Mouse (Mus musculus) neural tube, embryonic 12.5 days (tissue): ENCODE measurements around the gene Angptl1. TPM values are rescaled to one million over a fixed set of nuclear protein-coding genes. Genes with fewer than 3 reads are reported as not detected.

Source experiments
- ATAC-seq: fragments of 200-750 bp; cut with Nextera tagmentation; 2 replicates; pipeline ENCODE4 v1.8.0; 2017; ENCODE audit warnings: low read depth, mild to moderate bottlenecking, moderate TSS enrichment, moderate library complexity; ENCODE audit not compliant: low FRiP score
- H3K27ac ChIP-seq: fragments of 300-500 bp; sonication (generic); 2 replicates; pipeline ENCODE4 v1.5.1; 2016
- H3K27me3 ChIP-seq: fragments of 300-500 bp; sonication (generic); replicated peaks from 2 replicates; pipeline ENCODE4 v1.6.1; 2016; ENCODE audit warnings: mild to moderate bottlenecking
- H3K36me3 ChIP-seq: fragments of 300-500 bp; sonication (generic); 2 replicates; pipeline ENCODE4 v1.6.1; 2016; ENCODE audit warnings: mild to moderate bottlenecking
- H3K4me1 ChIP-seq: fragments of 300-500 bp; sonication (generic); 2 replicates; pipeline ENCODE4 v1.6.1; 2016
- H3K4me2 ChIP-seq: fragments of 300-500 bp; sonication (generic); replicated peaks from 2 replicates; pipeline ENCODE4 v1.6.1; 2016; ENCODE audit warnings: mild to moderate bottlenecking
- H3K4me3 ChIP-seq: fragments of 300-500 bp; sonication (generic); 2 replicates; pipeline ENCODE4 v1.5.1; 2016
- H3K9ac ChIP-seq: fragments of 300-500 bp; sonication (generic); 2 replicates; pipeline ENCODE4 v1.6.1; 2016; ENCODE audit warnings: mild to moderate bottlenecking
- H3K9me3 ChIP-seq: fragments of 300-500 bp; sonication (generic); 2 replicates; pipeline ENCODE4 v1.6.1; 2016; ENCODE audit warnings: mild to moderate bottlenecking
- WGBS: fragments of 180-500 bp; shearing (Covaris S2); methylation state at CpG from one replicate; pipeline ENCODE4 v1.1.7; 2016; 5-methylcytosine and 5-hydroxymethylcytosine counted together
- polyA plus RNA-seq: library from polyadenylated mRNA; unstranded; fragments of >200 nt; fragmentation: Nextera tagmentation; extraction: Ambion mirVana; gene quantifications from 2 replicates; pipeline ENCODE4 v1.2.1, GENCODE M21; 2016

Angptl1 gene
- polyA plus RNA-seq = 7.5 and 8.0 TPM in 2 replicates

DNA sequence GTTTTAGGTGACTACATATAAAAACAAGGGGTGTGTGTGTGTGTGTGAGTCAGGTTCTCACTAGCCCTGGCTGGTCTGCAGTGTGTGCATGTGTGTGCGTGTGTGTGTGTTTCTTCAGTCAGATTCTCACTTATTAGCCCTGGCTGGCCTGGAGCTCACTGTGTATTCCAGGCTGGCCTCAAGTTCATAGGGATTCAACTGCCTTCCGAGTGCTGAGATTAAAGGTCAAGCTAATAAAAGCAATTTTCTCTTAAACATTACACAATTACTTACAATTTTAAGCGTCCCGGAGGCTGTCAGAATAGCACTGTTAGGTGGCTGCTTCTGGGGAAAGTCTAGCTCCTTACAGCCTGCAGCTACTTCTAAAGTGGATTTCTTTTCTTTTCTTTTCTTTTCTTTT lies at the start of gene Angptl1:
Gene Angptl1, plus strand, starts transcription at position 386 of the 400 bp plus-strand sequence.
- no peaks in the 10 kb centered on the region for H3K36me3 ChIP-seq
- no peak within 1 kb of the TSS for H3K9ac ChIP-seq
- 50% methylated on average over 4 of the region's 4 CpGs for WGBS
- peak within 1 kb of the TSS; percentile 38 for H3K4me2 ChIP-seq
- H3K4me1 ChIP-seq = peaks cover 18% of the 10 kb centered on the region
- no peaks in the 10 kb centered on the region for H3K27me3 ChIP-seq
- no peaks in the 10 kb centered on the region for H3K9me3 ChIP-seq
- H3K4me3 ChIP-seq = no peak within 1 kb of the TSS
- ATAC-seq = no peak
- H3K27ac ChIP-seq = no peak within 1 kb of the TSS

GRCm38 (mm10) chr1:156789844-156790490 lies 48.4 kb upstream of the Angptl1 start:
- H3K27ac ChIP-seq = no peak overlapping the region
- peaks cover 27% of the 10 kb centered on the region for H3K4me1 ChIP-seq
- no peak overlapping the region for H3K4me2 ChIP-seq
- no peaks in the 10 kb centered on the region for H3K36me3 ChIP-seq
- H3K9me3 ChIP-seq = no peaks in the 10 kb centered on the region
- peak; percentile 41; the same call in 1 of the 2 replicates for ATAC-seq
- 2% methylated on average over 5 of the region's 5 CpGs for WGBS
- H3K9ac ChIP-seq = no peak overlapping the region
- H3K4me3 ChIP-seq = no peak overlapping the region
- no peaks in the 10 kb centered on the region for H3K27me3 ChIP-seq

DNA sequence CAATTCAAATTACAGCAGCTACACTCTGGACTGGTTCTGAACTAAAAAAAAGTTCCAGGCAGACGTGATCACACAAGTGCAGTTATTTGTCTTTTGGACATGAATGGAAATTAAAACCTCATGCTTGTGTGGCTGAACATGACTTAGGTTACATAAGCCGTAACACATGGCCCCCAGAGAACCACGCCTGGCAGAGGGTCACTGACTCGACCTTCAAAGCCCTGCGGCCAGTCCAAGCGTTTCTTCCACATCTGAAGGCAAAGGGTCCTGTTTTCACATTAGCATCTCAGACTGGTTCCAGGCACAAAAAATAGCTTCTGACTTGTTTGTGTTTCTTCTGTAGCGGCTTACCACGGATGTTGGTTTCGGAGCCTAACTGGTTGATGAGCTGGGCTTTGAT lies 42.1 kb upstream of the Angptl1 start:
- no peaks in the 10 kb centered on the region for H3K27me3 ChIP-seq
- H3K9ac ChIP-seq = no peak overlapping the region
- no peak overlapping the region for H3K4me3 ChIP-seq
- WGBS = 71% methylated on average over 9 of the region's 9 CpGs
- H3K9me3 ChIP-seq = no peaks in the 10 kb centered on the region
- no peaks in the 10 kb centered on the region for H3K36me3 ChIP-seq
- H3K4me2 ChIP-seq = no peak overlapping the region
- H3K4me1 ChIP-seq = no peaks in the 10 kb centered on the region
- no peak for ATAC-seq
- no peak overlapping the region for H3K27ac ChIP-seq

DNA sequence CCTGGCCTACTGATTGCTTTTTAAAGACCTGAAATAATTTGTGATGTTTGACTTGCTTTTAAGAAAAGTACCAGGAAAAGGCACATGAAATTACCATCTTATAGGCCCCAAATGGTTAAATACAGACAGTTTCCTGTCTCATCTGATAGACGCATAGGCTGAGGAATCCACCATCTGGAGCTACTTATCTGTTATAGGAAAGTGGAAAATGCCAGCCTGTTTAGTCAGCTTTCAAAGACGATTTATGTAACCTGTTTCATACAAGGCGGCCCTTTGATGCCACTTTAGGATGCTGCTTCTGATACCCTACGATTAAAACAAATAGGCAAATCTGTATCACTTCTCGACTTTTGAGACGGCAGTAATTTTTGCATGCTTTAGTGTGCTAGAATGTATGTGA lies 37.1 kb upstream of the Angptl1 start:
- H3K27me3 ChIP-seq = no peaks in the 10 kb centered on the region
- no peak for ATAC-seq
- H3K36me3 ChIP-seq = no peaks in the 10 kb centered on the region
- no peak overlapping the region for H3K27ac ChIP-seq
- no peak overlapping the region for H3K4me2 ChIP-seq
- no peak overlapping the region for H3K9ac ChIP-seq
- H3K4me1 ChIP-seq = no peaks in the 10 kb centered on the region
- no peak overlapping the region for H3K4me3 ChIP-seq
- no peaks in the 10 kb centered on the region for H3K9me3 ChIP-seq
- WGBS = 74% methylated on average over 6 of the region's 6 CpGs

GRCm38 (mm10) chr1:156808332-156808731 lies 30.0 kb upstream of the Angptl1 start:
- Histone ChIP-seq H3K36me3 (peaks cover 4% of the 10 kb centered on the region), H3K9me3 (no peaks in the 10 kb centered on the region), H3K4me2 (no peak overlapping the region), H3K4me1 (peaks cover 4% of the 10 kb centered on the region; the same call in 1 of the 2 replicates), H3K9ac (no peak overlapping the region), H3K27ac (no peak overlapping the region), H3K27me3 (no peaks in the 10 kb centered on the region), H3K4me3 (no peak overlapping the region)
- no peak for ATAC-seq
- WGBS = 36% methylated on average over 10 of the region's 10 CpGs

GRCm38 (mm10) chr1:156811928-156812327 lies 26.4 kb upstream of the Angptl1 start:
- no peak overlapping the region for H3K4me3 ChIP-seq
- ATAC-seq = no peak
- H3K36me3 ChIP-seq = peaks cover 17% of the 10 kb centered on the region
- H3K27me3 ChIP-seq = no peaks in the 10 kb centered on the region
- WGBS = 56% methylated on average over 7 of the region's 7 CpGs
- H3K4me2 ChIP-seq = no peak overlapping the region
- no peak overlapping the region for H3K27ac ChIP-seq
- no peak overlapping the region for H3K9ac ChIP-seq
- no peaks in the 10 kb centered on the region for H3K9me3 ChIP-seq
- H3K4me1 ChIP-seq = peaks cover 4% of the 10 kb centered on the region; the same call in 1 of the 2 replicates

GRCm38 (mm10) chr1:156812716-156813115 lies 25.6 kb upstream of the Angptl1 start:
- 75% methylated on average over 8 of the region's 8 CpGs for WGBS
- Histone ChIP-seq H3K9me3 (no peaks in the 10 kb centered on the region), H3K4me3 (no peak overlapping the region), H3K27me3 (no peaks in the 10 kb centered on the region), H3K4me2 (no peak overlapping the region), H3K9ac (no peak overlapping the region), H3K4me1 (peaks cover 4% of the 10 kb centered on the region; the same call in 1 of the 2 replicates), H3K36me3 (peaks cover 25% of the 10 kb centered on the region), H3K27ac (no peak overlapping the region)
- ATAC-seq = no peak

DNA sequence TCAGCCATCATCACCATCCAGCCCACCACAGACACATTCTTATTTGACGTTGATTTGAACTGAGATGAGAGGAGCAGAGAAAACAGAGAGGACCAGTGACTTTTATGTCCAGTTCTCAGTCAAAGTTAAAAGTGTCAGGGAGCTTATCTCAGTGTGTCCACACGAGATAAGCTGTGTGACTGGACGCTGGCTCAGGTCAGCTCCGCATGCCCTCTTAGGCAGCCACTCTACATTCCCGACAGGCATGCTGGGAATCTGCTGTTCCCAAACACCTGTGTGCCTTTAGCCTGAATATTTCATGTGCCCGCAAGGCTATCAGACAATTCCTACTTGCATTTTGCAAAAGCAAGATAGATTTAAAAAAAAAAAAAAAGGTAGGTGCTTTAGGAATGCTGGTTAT lies 24.9 kb upstream of the Angptl1 start:
- H3K27me3 ChIP-seq = no peaks in the 10 kb centered on the region
- H3K9me3 ChIP-seq = no peaks in the 10 kb centered on the region
- ATAC-seq = no peak
- H3K4me3 ChIP-seq = no peak overlapping the region
- H3K9ac ChIP-seq = no peak overlapping the region
- H3K36me3 ChIP-seq = peaks cover 33% of the 10 kb centered on the region
- no peak overlapping the region for H3K4me2 ChIP-seq
- no peak overlapping the region for H3K27ac ChIP-seq
- peaks cover 4% of the 10 kb centered on the region; the same call in 1 of the 2 replicates for H3K4me1 ChIP-seq
- WGBS = 81% methylated on average over 6 of the region's 6 CpGs

- no peak overlapping the region for H3K27ac ChIP-seq
Measured at GRCm38 (mm10) chr1:156819236-156819635, 19.1 kb upstream of the Angptl1 start.

DNA sequence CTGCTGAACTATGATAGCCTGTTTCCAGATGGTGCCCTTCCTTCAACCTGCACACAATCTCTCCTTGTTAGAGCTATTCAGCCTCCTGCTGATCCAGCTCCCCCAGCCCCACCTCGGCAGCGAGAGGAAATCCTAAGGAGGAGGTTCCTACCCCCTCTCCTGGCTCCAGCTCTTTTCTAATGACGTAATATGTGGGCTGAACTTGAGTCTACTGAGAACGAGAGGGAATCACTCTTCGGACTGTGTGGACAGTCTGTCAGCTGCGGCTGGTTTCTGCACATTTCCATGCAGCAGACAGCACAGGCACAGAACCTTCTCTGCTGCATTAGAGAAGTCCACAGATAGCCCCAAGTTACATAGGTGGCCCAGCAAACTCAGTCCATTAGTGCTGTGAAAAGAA lies 333 bp downstream of the Angptl1 start:
- WGBS = 6% methylated on average over 6 of the region's 6 CpGs
- H3K27me3 ChIP-seq = no peaks in the 10 kb centered on the region
- no peak overlapping the region for H3K9ac ChIP-seq
- H3K4me2 ChIP-seq = peak overlapping the region; percentile 38
- H3K9me3 ChIP-seq = no peaks in the 10 kb centered on the region
- no peak overlapping the region for H3K27ac ChIP-seq
- no peaks in the 10 kb centered on the region for H3K36me3 ChIP-seq
- peaks cover 20% of the 10 kb centered on the region for H3K4me1 ChIP-seq
- ATAC-seq = peak; percentile 75
- no peak overlapping the region for H3K4me3 ChIP-seq

More at GRCm38 (mm10) chr1:156819236-156819635, 19.1 kb upstream of the Angptl1 start:
- Histone ChIP-seq H3K4me3 (no peak overlapping the region), H3K27me3 (no peaks in the 10 kb centered on the region), H3K4me2 (no peak overlapping the region), H3K36me3 (peaks cover 51% of the 10 kb centered on the region), H3K9ac (no peak overlapping the region), H3K4me1 (no peaks in the 10 kb centered on the region), H3K9me3 (no peaks in the 10 kb centered on the region)
- WGBS = 100% methylated on average over 1 of the region's 1 CpGs
- no peak for ATAC-seq

DNA sequence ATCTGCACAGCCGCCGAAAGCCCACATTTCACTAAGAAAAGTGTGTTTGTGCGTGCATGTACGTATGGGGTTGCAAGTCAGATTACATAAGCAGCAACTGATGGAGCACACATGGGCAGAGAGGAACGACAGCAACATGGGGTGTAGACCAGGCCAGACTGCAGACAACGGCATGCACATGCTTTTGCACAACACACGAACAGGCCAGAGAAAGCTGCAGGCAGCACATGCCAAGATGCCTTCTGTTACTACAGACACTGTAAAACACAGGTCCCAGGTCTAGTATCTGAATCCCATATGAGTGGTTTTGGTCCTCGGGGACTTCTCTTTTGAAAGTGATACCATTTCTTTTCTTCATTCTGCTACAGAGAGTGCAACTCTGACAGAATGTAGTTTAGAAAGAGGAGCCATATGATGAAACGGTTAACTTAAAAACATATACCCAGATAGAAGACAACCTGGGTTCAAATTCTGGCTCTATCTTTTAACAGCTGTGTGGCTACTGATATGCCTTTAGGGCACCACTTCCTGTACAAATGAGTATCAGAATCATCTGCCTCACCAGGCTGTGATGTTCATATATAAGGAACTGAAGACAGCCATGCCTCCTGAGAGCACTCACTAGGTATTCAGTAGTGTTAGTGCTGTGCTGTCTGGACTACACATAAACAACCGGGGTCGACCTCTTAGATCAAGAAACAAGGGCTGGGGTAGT lies 3.4 kb downstream of the Angptl1 start:
- no peaks in the 10 kb centered on the region for H3K36me3 ChIP-seq
- no peak overlapping the region for H3K27ac ChIP-seq
- H3K4me1 ChIP-seq = peaks cover 24% of the 10 kb centered on the region
- no peaks in the 10 kb centered on the region for H3K27me3 ChIP-seq
- no peak for ATAC-seq
- no peak overlapping the region for H3K9ac ChIP-seq
- WGBS = 78% methylated on average over 11 of the region's 11 CpGs
- no peaks in the 10 kb centered on the region for H3K9me3 ChIP-seq
- no peak overlapping the region for H3K4me3 ChIP-seq
- peak overlapping the region; percentile 28; the same call in 1 of the 2 replicates for H3K4me2 ChIP-seq

GRCm38 (mm10) chr1:156847098-156847497 lies 8.7 kb downstream of the Angptl1 start:
- Histone ChIP-seq H3K9me3 (no peaks in the 10 kb centered on the region), H3K4me1 (0 out of 2 replicates have a peak, but pooled peaks cover 6% of the 10 kb centered on the region), H3K36me3 (no peaks in the 10 kb centered on the region; the same call in 1 of the 2 replicates), H3K4me2 (no peak overlapping the region), H3K9ac (no peak overlapping the region), H3K4me3 (no peak overlapping the region), H3K27me3 (no peaks in the 10 kb centered on the region), H3K27ac (no peak overlapping the region)
- ATAC-seq = no peak
- 83% methylated on average over 4 of the region's 4 CpGs for WGBS
